ENCODE assay signal across 8 mouse cellular contexts in genomic region chr17:36272643-36273366, GRCm38 (mm10). TPM values are rescaled to one million over a fixed set of nuclear protein-coding genes. Genes with fewer than 3 reads are reported as not detected.
DNase-seq lines count a peak whose midpoint lies in the region; ATAC-seq and TF ChIP-seq lines count a peak whose summit lies in the region.

No protein-coding gene starts in this region.

- peak overlapping the region; percentile 88 for H3K9ac ChIP-seq in heart, embryonic 12.5 days
- H3K9ac ChIP-seq in ES-E14 (ENCODE audit: insufficient read depth, low read depth, low read length, poor library complexity, severe bottlenecking) = peak overlapping the region; percentile 99; the same call in 1 of the 2 replicates
- H3K9ac ChIP-seq in forebrain, postnatal 0 days = peak overlapping the region; percentile 95

- H3K79me2 ChIP-seq in macrophage (ENCODE audit: inconsistent target) = peaks cover 75% of the 10 kb centered on the region

- WGBS in heart, embryonic 12.5 days = 80% methylated on average over 9 of the region's 9 CpGs
- 77% methylated on average over 9 of the region's 9 CpGs for WGBS in forebrain, postnatal 0 days
- WGBS in macrophage (ENCODE audit: missing documents) = 82% methylated on average over 8 of the region's 9 CpGs

- no peak overlapping the region for H3K27ac ChIP-seq in heart, embryonic 12.5 days (ENCODE audit: poor library complexity, severe bottlenecking)
- H3K27ac ChIP-seq in ES-E14 (ENCODE audit: insufficient read depth, low read depth, low read length, poor library complexity, severe bottlenecking) = no peak overlapping the region
- no peak overlapping the region for H3K27ac ChIP-seq in forebrain, postnatal 0 days (ENCODE audit: low read depth, low read length)
- no peak overlapping the region for H3K27ac ChIP-seq in macrophage

- H3K4me1 ChIP-seq in heart, embryonic 12.5 days (replicated peaks) = peaks cover 30% of the 10 kb centered on the region
- peaks cover 4 to 8% of the 10 kb centered on the region in 2 experiments; a peak in 2 of 4 replicates for H3K4me1 ChIP-seq in ES-E14 (ENCODE audit: control insufficient read depth in 2 of 2, insufficient read depth in 2 of 2, low read length in 2 of 2, poor library complexity in 1 of 2)
- H3K4me1 ChIP-seq in forebrain, postnatal 0 days (ENCODE audit: insufficient read depth) = peaks cover 15% of the 10 kb centered on the region

- in situ Hi-C loops in ES-E14 (cut with MboI; ENCODE audit: low sequenced_read_pairs in 2 of 2, unreplicated experiment in 2 of 2) = no loop called here

- ATAC-seq in heart, embryonic 12.5 days (ENCODE audit: insufficient number of reproducible peaks, low FRiP score) = no peak
- no peak for ATAC-seq in forebrain, postnatal 0 days

- H3K4me2 ChIP-seq in heart, embryonic 12.5 days = peak overlapping the region; percentile 94
- H3K4me2 ChIP-seq in forebrain, postnatal 0 days (ENCODE audit: low read depth) = peak overlapping the region; percentile 72

- H3K36me3 ChIP-seq in heart, embryonic 12.5 days = peaks cover 29% of the 10 kb centered on the region
- H3K36me3 ChIP-seq in ES-E14 (ENCODE audit: control insufficient read depth, insufficient read depth, low read length, poor library complexity, severe bottlenecking) (peaks cover 7% of the 10 kb centered on the region), macrophage (ENCODE audit: inconsistent target) (no peaks in the 10 kb centered on the region; the same call in 1 of the 2 replicates)
- peaks cover 20% of the 10 kb centered on the region for H3K36me3 ChIP-seq in forebrain, postnatal 0 days (ENCODE audit: insufficient read depth)

- DNase-seq in heart, postnatal 4 days = no peak
- no peak for DNase-seq in ES-E14 (ENCODE audit: low read depth, low spot score)
- no peak for DNase-seq in forebrain, postnatal 0 days
- DNase-seq in ovary, postnatal 14 days (ENCODE audit: low spot score) = no peak
- no peak for DNase-seq in frontal cortex, postnatal 14 days (ENCODE audit: low spot score in 2 of 2)
- DNase-seq in adrenal gland, adult 8-10 months = no peak

- TF ChIP-seq CTCF in forebrain, postnatal 0 days (IDR thresholded peaks at IDR 0.05; ENCODE audit: low read depth) = no peak

- no peaks in the 10 kb centered on the region for H3K27me3 ChIP-seq in heart, embryonic 12.5 days (replicated peaks)
- H3K27me3 ChIP-seq in forebrain, postnatal 0 days (ENCODE audit: insufficient read depth, low read length) = no peaks in the 10 kb centered on the region

- no peaks in the 10 kb centered on the region for H3K9me3 ChIP-seq in heart, embryonic 12.5 days (replicated peaks)
- no peaks in the 10 kb centered on the region for H3K9me3 ChIP-seq in ES-E14 (ENCODE audit: control insufficient read depth, insufficient read depth, low read depth, low read length)
- no peaks in the 10 kb centered on the region for H3K9me3 ChIP-seq in forebrain, postnatal 0 days (ENCODE audit: low read length)

- peak overlapping the region; percentile 92 for H3K4me3 ChIP-seq in heart, embryonic 12.5 days
- peak overlapping the region in 1 of 2 experiments; percentile 98; a peak in 1 of 4 replicates for H3K4me3 ChIP-seq in ES-E14 (ENCODE audit: insufficient read depth in 1 of 2, low read depth in 1 of 2, low read length in 2 of 2, poor library complexity in 1 of 2, severe bottlenecking in 1 of 2)
- H3K4me3 ChIP-seq in forebrain, postnatal 0 days (ENCODE audit: low read depth, low read length) = peak overlapping the region; percentile 96; the same call in 1 of the 2 replicates
- peak overlapping the region; percentile 77 for H3K4me3 ChIP-seq in macrophage (ENCODE audit: inconsistent target)

TF ChIP-seq in ES-E14, 5 proteins besides CTCF, POLR2A, EP300 and RAD21:
- TF ChIP-seq CHD2 (IDR thresholded peaks at IDR 0.05; ENCODE audit: low read depth, low read length) (no peak), ZNF384 (IDR thresholded peaks at IDR 0.05; ENCODE audit: low read depth, low read length) (no peak), HCFC1 (IDR thresholded peaks at IDR 0.05; ENCODE audit: borderline replicate concordance, insufficient read depth, low read length) (no peak), MAFK (IDR thresholded peaks at IDR 0.05; ENCODE audit: insufficient read depth, low read depth, low read length) (no peak), ZC3H11A (IDR thresholded peaks at IDR 0.05; ENCODE audit: borderline replicate concordance, low read depth, low read length) (no peak)

RNA-seq across cellular contexts. Expression of gene Trim39, which starts 0.8 kb away (rescaled TPM):
- 10.2 and 10.6 TPM in 2 replicates for polyA plus RNA-seq in heart, embryonic 12.5 days (2016; fragmentation: Nextera tagmentation; extraction: Ambion mirVana)
- 1 to 10 TPM; 8.3 TPM for total RNA-seq in heart, postnatal 4 days (2021)
- 20.3 and 22.4 TPM in 2 replicates for total RNA-seq in ES-E14 (2012; rRNA removed)
- 27.1 and 27.8 TPM in 2 replicates for total RNA-seq in forebrain, postnatal 0 days (2014; rRNA removed)
- polyA plus RNA-seq in forebrain, postnatal 0 days (2015; fragmentation: Nextera tagmentation; extraction: Ambion mirVana) = 7.9 and 11.2 TPM in 2 replicates
- total RNA-seq in macrophage (2018; cell fraction: chromatin; rRNA removed) = 10 to 100 TPM; 16.8 to 47.5 (median 35.2) TPM
- 1 to 10 TPM; 1.8 to 7.7 (median 5.8) TPM for total RNA-seq in macrophage (2018; cell fraction: cytosol; rRNA removed)
- total RNA-seq in macrophage (2018; cell fraction: nucleus; rRNA removed) = 10 to 100 TPM; 17.3 to 43.8 (median 26.8) TPM
- polyA plus RNA-seq in macrophage (2018) = 5.5 to 8.2 TPM (median 7.4 TPM) in 3 replicates
- 10 to 100 TPM; 17.9 to 32.7 (median 23.6) TPM for total RNA-seq in adrenal gland, adult 8-10 months (2022)

RNA-seq across cellular contexts. Expression of gene H2-M10.2, which starts 13.5 kb away (rescaled TPM):
- polyA plus RNA-seq in heart, embryonic 12.5 days (2016; fragmentation: Nextera tagmentation; extraction: Ambion mirVana) = not detected in 2 replicates
- not detected for total RNA-seq in heart, postnatal 4 days (2021)
- not detected in 2 replicates for total RNA-seq in ES-E14 (2012; rRNA removed)
- total RNA-seq in forebrain, postnatal 0 days (2014; rRNA removed) = not detected in 2 replicates
- not detected in 2 replicates for polyA plus RNA-seq in forebrain, postnatal 0 days (2015; fragmentation: Nextera tagmentation; extraction: Ambion mirVana)
- total RNA-seq in macrophage (2018; cell fraction: chromatin; rRNA removed) = not detected
- not detected for total RNA-seq in macrophage (2018; cell fraction: cytosol; rRNA removed)
- not detected for total RNA-seq in macrophage (2018; cell fraction: nucleus; rRNA removed)
- polyA plus RNA-seq in macrophage (2018) = not detected in 3 replicates
- not detected for total RNA-seq in adrenal gland, adult 8-10 months (2022)

RNA-seq across cellular contexts. Expression of gene Rpp21, which starts 14.9 kb away (rescaled TPM):
- polyA plus RNA-seq in heart, embryonic 12.5 days (2016; fragmentation: Nextera tagmentation; extraction: Ambion mirVana) = 84.4 and 87.9 TPM in 2 replicates
- 10 to 100 TPM; 35.0 to 43.1 TPM for total RNA-seq in heart, postnatal 4 days (2021)
- 45.2 and 47.7 TPM in 2 replicates for total RNA-seq in ES-E14 (2012; rRNA removed)
- total RNA-seq in forebrain, postnatal 0 days (2014; rRNA removed) = 39.2 and 58.2 TPM in 2 replicates
- 139 and 159 TPM in 2 replicates for polyA plus RNA-seq in forebrain, postnatal 0 days (2015; fragmentation: Nextera tagmentation; extraction: Ambion mirVana)
- total RNA-seq in macrophage (2018; cell fraction: chromatin; rRNA removed) = 10 to 100 TPM in 24 of 26 experiments, 1 to 10 TPM in 2; 7.8 to 67.7 (median 23.6) TPM
- 10 to 100 TPM; 19.1 to 41.4 (median 28.1) TPM for total RNA-seq in macrophage (2018; cell fraction: cytosol; rRNA removed)
- total RNA-seq in macrophage (2018; cell fraction: nucleus; rRNA removed) = 10 to 100 TPM; 10.6 to 52.7 (median 33.4) TPM
- 14.2 to 42.9 TPM (median 31.7 TPM) in 3 replicates for polyA plus RNA-seq in macrophage (2018)
- total RNA-seq in adrenal gland, adult 8-10 months (2022) = 10 to 100 TPM; 38.8 to 46.8 (median 43.4) TPM

RNA-seq across cellular contexts. Expression of gene H2-M10.1, which starts 53.1 kb away (rescaled TPM):
- polyA plus RNA-seq in heart, embryonic 12.5 days (2016; fragmentation: Nextera tagmentation; extraction: Ambion mirVana) = not detected in 2 replicates
- total RNA-seq in heart, postnatal 4 days (2021) = not detected
- total RNA-seq in ES-E14 (2012; rRNA removed) = not detected in 2 replicates
- not detected in 2 replicates for total RNA-seq in forebrain, postnatal 0 days (2014; rRNA removed)
- polyA plus RNA-seq in forebrain, postnatal 0 days (2015; fragmentation: Nextera tagmentation; extraction: Ambion mirVana) = not detected in 2 replicates
- total RNA-seq in macrophage (2018; cell fraction: chromatin; rRNA removed) = not detected
- not detected for total RNA-seq in macrophage (2018; cell fraction: cytosol; rRNA removed)
- total RNA-seq in macrophage (2018; cell fraction: nucleus; rRNA removed) = not detected
- polyA plus RNA-seq in macrophage (2018) = not detected in 3 replicates
- total RNA-seq in adrenal gland, adult 8-10 months (2022) = not detected
